Comparison of ENCODE assay signal across 8 mouse cellular contexts in genomic region chr11:69062761-69063224, GRCm38 (mm10). TPM values are rescaled to one million over a fixed set of nuclear protein-coding genes. Genes with fewer than 3 reads are reported as not detected.
DNase-seq lines count a peak whose midpoint lies in the region; ATAC-seq and TF ChIP-seq lines count a peak whose summit lies in the region.

No protein-coding gene starts in this region.

- intact Hi-C loops in gastrocnemius, postnatal 14 days (cut with DNase I; ENCODE audit: low total_unique reads), result loop anchor here (2.0 kb wide), 1 partner anchor 22 kb away; no protein-coding TSS in a partner anchor
- intact Hi-C loops in left cerebral cortex, postnatal 25 days (cut with DNase I), result loop anchor here (1.0 to 5.0 kb wide), 3 partner anchors 21 to 175 kb away; partner anchors contain the start of genes 9130213A22Rik and Gucy2e

- peak overlapping the region; percentile 76 for H3K4me3 ChIP-seq in cortical plate, adult 2 months (ENCODE audit: insufficient read depth, low read length)
- peak overlapping the region; percentile 93 for H3K4me3 ChIP-seq in intestine, embryonic 14.5 days (ENCODE audit: low read depth, low read length)

- TF ChIP-seq POLR2A in cortical plate, adult 2 months (IDR thresholded peaks at IDR 0.05; ENCODE audit: extremely low read depth, insufficient read depth, low read length), result no peak

- peak; percentile 30 for ATAC-seq in activated CD4-positive, CD25-positive, alpha-beta regulatory T cell, adult 4 months
- ATAC-seq in intestine, embryonic 14.5 days (replicated peaks; ENCODE audit: low FRiP score, low TSS enrichment, low read depth), result peak; percentile 57

- H3K9ac ChIP-seq in intestine, embryonic 14.5 days (ENCODE audit: low read length), result peak overlapping the region; percentile 67

- peak overlapping the region; percentile 80 for H3K4me2 ChIP-seq in intestine, embryonic 14.5 days (ENCODE audit: low read length)

- H3K36me3 ChIP-seq in intestine, embryonic 14.5 days (ENCODE audit: control insufficient read depth, insufficient read depth, low read length), result no peaks in the 10 kb centered on the region

- no peak overlapping the region for H3K27ac ChIP-seq in cortical plate, adult 2 months (ENCODE audit: insufficient read depth, low read length)
- H3K27ac ChIP-seq in intestine, embryonic 14.5 days (ENCODE audit: low read depth), result peak overlapping the region; percentile 73; the same call in 1 of the 2 replicates

- TF ChIP-seq CTCF in cortical plate, adult 2 months (IDR thresholded peaks at IDR 0.05; ENCODE audit: extremely low read depth, insufficient read depth, low read length), result no peak

- no peaks in the 10 kb centered on the region for H3K4me1 ChIP-seq in cortical plate, adult 2 months (ENCODE audit: control insufficient read depth, insufficient read depth, low read length)
- peaks cover 21% of the 10 kb centered on the region for H3K4me1 ChIP-seq in intestine, embryonic 14.5 days (replicated peaks; ENCODE audit: control insufficient read depth, insufficient read depth, low read length)

- H3K9me3 ChIP-seq in intestine, embryonic 14.5 days (ENCODE audit: control insufficient read depth, low read length), result no peaks in the 10 kb centered on the region

- WGBS in intestine, embryonic 14.5 days, result 0% methylated on average over 19 of the region's 19 CpGs

- DNase-seq in gastrocnemius, postnatal 14 days, result peak; percentile 89
- DNase-seq in intestine, embryonic 14.5 days (ENCODE audit: low spot score), result peak; percentile 100
- DNase-seq in left cerebral cortex, postnatal 25 days (ENCODE audit: low spot score in 2 of 2), result peak; percentile 97 to 98
- peak; percentile 94 for DNase-seq in mesoderm, embryonic 11.5 days (ENCODE audit: low read depth, low spot score)
- peak; percentile 91 for DNase-seq in right cerebral cortex, postnatal 25 days
- DNase-seq in urinary bladder, postnatal 36 days (ENCODE audit: low spot score in 2 of 2), result peak; percentile 97 to 98

- no peaks in the 10 kb centered on the region for H3K27me3 ChIP-seq in intestine, embryonic 14.5 days (replicated peaks; ENCODE audit: control insufficient read depth, insufficient read depth, low read length)

RNA-seq across cellular contexts. Expression of gene Borcs6, which starts 3.3 kb away (rescaled TPM):
- polyA plus RNA-seq in activated CD4-positive, CD25-positive, alpha-beta regulatory T cell, adult 4 months (2017; shearing (Covaris generic)), result 1 to 10 TPM; 2.1 to 2.4 TPM
- 32.5 and 34.1 TPM in 2 replicates for polyA plus RNA-seq in cortical plate, adult 2 months (2012; rRNA removed)
- 10 to 100 TPM; 13.5 to 14.3 TPM for total RNA-seq in gastrocnemius, postnatal 14 days (2021)
- polyA plus RNA-seq in intestine, embryonic 14.5 days (2014; fragmentation: Nextera tagmentation; extraction: Ambion mirVana), result 8.8 TPM in 2 replicates
- 10 to 100 TPM; 29.1 to 29.5 TPM for total RNA-seq in left cerebral cortex, postnatal 25 days (2021)

RNA-seq across cellular contexts. Expression of gene Tmem107, which starts 7.8 kb away (rescaled TPM):
- polyA plus RNA-seq in activated CD4-positive, CD25-positive, alpha-beta regulatory T cell, adult 4 months (2017; shearing (Covaris generic)), result 1 to 10 TPM; 4.4 to 7.1 TPM
- polyA plus RNA-seq in cortical plate, adult 2 months (2012; rRNA removed), result 20.6 and 21.4 TPM in 2 replicates
- 1 to 10 TPM; 2.9 to 4.7 TPM for total RNA-seq in gastrocnemius, postnatal 14 days (2021)
- 50.1 and 58.9 TPM in 2 replicates for polyA plus RNA-seq in intestine, embryonic 14.5 days (2014; fragmentation: Nextera tagmentation; extraction: Ambion mirVana)
- 10 to 100 TPM; 16.9 to 18.2 TPM for total RNA-seq in left cerebral cortex, postnatal 25 days (2021)

RNA-seq across cellular contexts. Expression of gene Aurkb, which starts 17.3 kb away (rescaled TPM):
- 10 to 100 TPM; 24.3 to 33.5 TPM for polyA plus RNA-seq in activated CD4-positive, CD25-positive, alpha-beta regulatory T cell, adult 4 months (2017; shearing (Covaris generic))
- 0.57 and 1.2 TPM in 2 replicates for polyA plus RNA-seq in cortical plate, adult 2 months (2012; rRNA removed)
- 1 to 10 TPM; 4.2 to 4.4 TPM for total RNA-seq in gastrocnemius, postnatal 14 days (2021)
- polyA plus RNA-seq in intestine, embryonic 14.5 days (2014; fragmentation: Nextera tagmentation; extraction: Ambion mirVana), result 150 and 170 TPM in 2 replicates
- total RNA-seq in left cerebral cortex, postnatal 25 days (2021), result under 1 TPM; 0.73 to 0.99 TPM

RNA-seq across cellular contexts. Expression of gene Vamp2, which starts 25.5 kb away (rescaled TPM):
- 10 to 100 TPM; 27.6 to 27.9 TPM for polyA plus RNA-seq in activated CD4-positive, CD25-positive, alpha-beta regulatory T cell, adult 4 months (2017; shearing (Covaris generic))
- polyA plus RNA-seq in cortical plate, adult 2 months (2012; rRNA removed), result 1,153 and 1,156 TPM in 2 replicates
- total RNA-seq in gastrocnemius, postnatal 14 days (2021), result 10 to 100 TPM; 37.9 to 39.7 TPM
- 76.7 TPM in 2 replicates for polyA plus RNA-seq in intestine, embryonic 14.5 days (2014; fragmentation: Nextera tagmentation; extraction: Ambion mirVana)
- total RNA-seq in left cerebral cortex, postnatal 25 days (2021), result 1,000 to 10,000 TPM; 1,099 to 1,151 TPM

RNA-seq across cellular contexts. Expression of gene Per1, which starts 32.2 kb away (rescaled TPM):
- 1 to 10 TPM; 4.5 to 6.7 TPM for polyA plus RNA-seq in activated CD4-positive, CD25-positive, alpha-beta regulatory T cell, adult 4 months (2017; shearing (Covaris generic))
- polyA plus RNA-seq in cortical plate, adult 2 months (2012; rRNA removed), result 48.3 and 57.6 TPM in 2 replicates
- 10 to 100 TPM; 22.1 to 77.5 TPM for total RNA-seq in gastrocnemius, postnatal 14 days (2021)
- 10.5 and 13.4 TPM in 2 replicates for polyA plus RNA-seq in intestine, embryonic 14.5 days (2014; fragmentation: Nextera tagmentation; extraction: Ambion mirVana)
- total RNA-seq in left cerebral cortex, postnatal 25 days (2021), result 100 to 1,000 TPM in 1 of 2 experiments, 10 to 100 TPM in 1; 98.9 to 108 TPM

Comparison
In these comparisons a context has a peak if more than half of its experiments do, and no peak if none do; other contexts are left out.
1. RNA of gene Aurkb, which starts 17.3 kb away (polyA plus RNA-seq): 150 to 170 TPM in intestine, embryonic 14.5 days and 24.3 to 33.5 TPM in activated CD4-positive, CD25-positive, alpha-beta regulatory T cell, adult 4 months; 0.57 to 1.2 TPM in cortical plate, adult 2 months; every median in the first group is over 10 times any median in the second.
2. Peak in every context shown above with its lines, with median percentiles within 50 percentile points of each other: DNase-seq.